Mouse (Mus musculus) midbrain, embryonic 13.5 days (tissue): Measurements from ENCODE around the gene Ncstn. TPM values are rescaled to one million over a fixed set of nuclear protein-coding genes. Genes with fewer than 3 reads are reported as not detected.

Source experiments
- ATAC-seq: fragments of 200-750 bp; cut with Nextera tagmentation; 2 replicates; pipeline ENCODE4 v1.8.0; 2017; ENCODE audit warnings: mild to moderate bottlenecking, moderate TSS enrichment, moderate library complexity
- H3K27ac ChIP-seq: fragments of 300-500 bp; sonication (generic); 2 replicates; pipeline ENCODE4 v1.5.1; 2015; ENCODE audit warnings: inconsistent platforms, mild to moderate bottlenecking, moderate library complexity
- H3K27me3 ChIP-seq: fragments of 300-500 bp; sonication (generic); 2 replicates; pipeline ENCODE4 v1.6.1; 2015; ENCODE audit warnings: mild to moderate bottlenecking, inconsistent platforms
- H3K36me3 ChIP-seq: fragments of 300-500 bp; sonication (generic); 2 replicates; pipeline ENCODE4 v1.6.1; 2015; ENCODE audit warnings: mild to moderate bottlenecking, inconsistent platforms
- H3K4me1 ChIP-seq: fragments of 300-500 bp; sonication (generic); replicated peaks from 2 replicates; pipeline ENCODE4 v1.6.1; 2015; ENCODE audit warnings: inconsistent platforms
- H3K4me2 ChIP-seq: fragments of 300-500 bp; sonication (generic); replicated peaks from 2 replicates; pipeline ENCODE4 v1.6.1; 2015; ENCODE audit warnings: moderate library complexity, mild to moderate bottlenecking, inconsistent platforms
- H3K4me3 ChIP-seq: fragments of 300-500 bp; sonication (generic); replicated peaks from 2 replicates; pipeline ENCODE4 v1.5.1; 2015; ENCODE audit warnings: mild to moderate bottlenecking, inconsistent platforms
- H3K9ac ChIP-seq: fragments of 300-500 bp; sonication (generic); replicated peaks from 2 replicates; pipeline ENCODE4 v1.6.1; 2015; ENCODE audit warnings: mild to moderate bottlenecking, inconsistent platforms
- H3K9me3 ChIP-seq: fragments of 300-500 bp; sonication (generic); 2 replicates; pipeline ENCODE4 v1.6.1; 2016; ENCODE audit warnings: mild to moderate bottlenecking, inconsistent platforms
- WGBS: fragments of 180-500 bp; shearing (Covaris S2); methylation state at CpG from one replicate; pipeline ENCODE4 v1.1.7; 2015; 5-methylcytosine and 5-hydroxymethylcytosine counted together
- polyA plus RNA-seq: library from polyadenylated mRNA; unstranded; fragments of >200 nt; fragmentation: Nextera tagmentation; extraction: Ambion mirVana; gene quantifications from 2 replicates; pipeline ENCODE4 v1.2.1, GENCODE M21; 2015

Gene Ncstn
- polyA plus RNA-seq, 1 experiment from 2014 or later: 129 TPM

DNA sequence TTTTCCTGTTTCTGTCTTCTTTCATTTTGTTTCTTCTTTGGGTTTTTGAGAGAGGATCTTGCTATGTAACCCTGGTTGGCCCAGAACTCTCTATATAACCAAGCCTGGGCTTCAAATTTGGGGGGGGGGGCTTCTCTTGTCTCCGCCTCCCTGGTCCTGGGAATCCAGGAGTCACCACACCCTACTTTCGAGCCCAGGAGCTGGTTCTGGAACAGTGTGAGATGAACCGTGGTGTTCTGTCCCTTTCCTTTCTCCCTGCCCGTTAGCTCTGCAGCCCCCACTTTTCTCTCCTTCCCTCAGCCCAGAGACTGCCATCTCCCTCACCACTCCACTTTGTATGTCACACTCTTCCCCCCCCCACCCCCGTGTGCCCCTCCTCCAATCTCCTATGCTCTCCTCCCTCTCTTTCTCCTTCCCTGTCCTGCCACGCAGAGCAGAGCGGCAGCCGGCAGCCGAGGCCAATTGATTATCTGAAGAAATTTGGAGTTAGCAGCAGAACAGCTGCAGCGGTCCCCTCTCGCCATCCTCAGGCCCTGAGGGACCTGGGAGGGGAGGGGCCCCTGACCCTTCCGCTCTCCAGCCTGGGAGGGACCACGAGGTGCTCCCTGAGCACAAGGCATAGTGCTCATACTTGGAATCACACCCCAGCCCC, 33.3 kb downstream of the Ncstn start:
- Histone ChIP-seq H3K27ac (peak overlapping the region; percentile 87), H3K4me2 (peak overlapping the region; percentile 36), H3K9ac (peak overlapping the region; percentile 47), H3K4me1 (peaks cover 44% of the 10 kb centered on the region), H3K36me3 (no peaks in the 10 kb centered on the region), H3K4me3 (no peak overlapping the region), H3K9me3 (no peaks in the 10 kb centered on the region), H3K27me3 (0 out of 2 replicates have a peak, but pooled peaks cover 5% of the 10 kb centered on the region)
- 13% methylated on average over 13 of the region's 13 CpGs for WGBS
- peak; percentile 70 for ATAC-seq

GRCm38 (mm10) chr1:172048241-172048734, 34.3 kb downstream of the Ncstn start:
- WGBS: 8% methylated on average over 6 of the region's 6 CpGs
- Histone ChIP-seq H3K9me3 (no peaks in the 10 kb centered on the region), H3K27ac (peak overlapping the region; percentile 87), H3K4me3 (0 out of 2 replicates have a peak overlapping the region, but pooled peaks have one; percentile 12), H3K27me3 (0 out of 2 replicates have a peak, but pooled peaks cover 5% of the 10 kb centered on the region), H3K4me2 (peak overlapping the region; percentile 24), H3K9ac (peak overlapping the region; percentile 47), H3K4me1 (peaks cover 35% of the 10 kb centered on the region), H3K36me3 (no peaks in the 10 kb centered on the region)
- ATAC-seq: peak; percentile 85

GRCm38 (mm10) chr1:172046938-172047337, 35.7 kb downstream of the Ncstn start:
- peaks cover 28% of the 10 kb centered on the region for H3K4me1 ChIP-seq
- 0 out of 2 replicates have a peak overlapping the region, but pooled peaks have one; percentile 19 for H3K9ac ChIP-seq
- no peak overlapping the region for H3K4me3 ChIP-seq
- peak overlapping the region; percentile 87; the same call in 1 of the 2 replicates for H3K27ac ChIP-seq
- 9% methylated on average over 5 of the region's 5 CpGs for WGBS
- H3K27me3 ChIP-seq: 0 out of 2 replicates have a peak, but pooled peaks cover 5% of the 10 kb centered on the region
- H3K36me3 ChIP-seq: no peaks in the 10 kb centered on the region
- peak; percentile 22 for ATAC-seq
- H3K4me2 ChIP-seq: no peak overlapping the region
- no peaks in the 10 kb centered on the region for H3K9me3 ChIP-seq

DNA sequence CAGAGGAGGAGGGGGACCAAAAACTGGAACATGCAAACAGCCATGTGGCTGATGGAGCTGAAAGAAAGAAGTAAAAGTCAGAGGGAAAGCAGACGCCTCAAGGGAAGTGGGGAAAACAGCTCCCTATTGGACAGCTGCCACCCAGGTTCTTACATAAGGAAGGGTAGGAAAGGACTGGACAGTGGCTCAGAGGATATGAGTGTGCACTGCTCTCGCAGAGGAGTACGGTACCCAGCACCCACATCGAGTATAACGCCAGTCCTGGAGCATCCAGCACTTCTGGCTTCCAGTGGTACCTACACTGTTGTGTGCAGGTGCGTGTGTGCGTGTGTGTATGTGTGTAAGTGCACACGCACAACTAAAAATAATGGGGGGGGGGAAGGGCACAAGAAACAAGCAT, 36.2 kb downstream of the Ncstn start:
- no peak overlapping the region for H3K4me2 ChIP-seq
- H3K4me1 ChIP-seq: peaks cover 28% of the 10 kb centered on the region
- H3K9me3 ChIP-seq: no peaks in the 10 kb centered on the region
- 0 out of 2 replicates have a peak, but pooled peaks cover 5% of the 10 kb centered on the region for H3K27me3 ChIP-seq
- ATAC-seq: no peak
- H3K4me3 ChIP-seq: no peak overlapping the region
- H3K9ac ChIP-seq: 0 out of 2 replicates have a peak overlapping the region, but pooled peaks have one; percentile 19
- WGBS: 74% methylated on average over 8 of the region's 8 CpGs
- no peaks in the 10 kb centered on the region for H3K36me3 ChIP-seq
- H3K27ac ChIP-seq: no peak overlapping the region; the same call in 1 of the 2 replicates

- Histone ChIP-seq H3K27ac (no peak overlapping the region), H3K4me3 (no peak overlapping the region), H3K9me3 (no peaks in the 10 kb centered on the region), H3K27me3 (no peaks in the 10 kb centered on the region), H3K4me2 (no peak overlapping the region), H3K4me1 (peaks cover 31% of the 10 kb centered on the region), H3K36me3 (no peaks in the 10 kb centered on the region), H3K9ac (no peak overlapping the region)
- WGBS: 93% methylated on average over 2 of the region's 2 CpGs
- ATAC-seq: no peak
Observed at GRCm38 (mm10) chr1:172029914-172030313, 52.7 kb downstream of the Ncstn start.

- H3K36me3 ChIP-seq: peaks cover 2% of the 10 kb centered on the region; the same call in 1 of the 2 replicates
- H3K9me3 ChIP-seq: no peaks in the 10 kb centered on the region
- 27% methylated on average over 21 of the region's 21 CpGs for WGBS
- peak within 1 kb of the TSS; percentile 97 for H3K9ac ChIP-seq
- H3K27ac ChIP-seq: peak within 1 kb of the TSS; percentile 97
- no peak for ATAC-seq
- H3K27me3 ChIP-seq: no peaks in the 10 kb centered on the region
- H3K4me1 ChIP-seq: peaks cover 44% of the 10 kb centered on the region
- peak within 1 kb of the TSS; percentile 88 for H3K4me3 ChIP-seq
- H3K4me2 ChIP-seq: peak within 1 kb of the TSS; percentile 87
Observed at GRCm38 (mm10) chr1:172028394-172029275, 54.0 kb downstream of the Ncstn start, which contains the start of gene Vangl2. Vangl2 (minus strand) TSS chr1:172028444.

- Histone ChIP-seq H3K27me3 (no peaks in the 10 kb centered on the region), H3K4me1 (peaks cover 51% of the 10 kb centered on the region), H3K4me2 (peak overlapping the region; percentile 87), H3K36me3 (peaks cover 5% of the 10 kb centered on the region; the same call in 1 of the 2 replicates), H3K9me3 (no peaks in the 10 kb centered on the region), H3K4me3 (peak overlapping the region; percentile 88), H3K27ac (peak overlapping the region; percentile 97), H3K9ac (peak overlapping the region; percentile 97)
- ATAC-seq: no peak; the same call in 1 of the 2 replicates
- WGBS: 3% methylated on average over 10 of the region's 10 CpGs
Observed at GRCm38 (mm10) chr1:172027809-172028102, 54.8 kb downstream of the Ncstn start.

- WGBS: under 1% methylated on average over 53 of the region's 54 CpGs
- peak overlapping the region; percentile 88 for H3K4me3 ChIP-seq
- H3K9ac ChIP-seq: peak overlapping the region; percentile 97
- peaks cover 5% of the 10 kb centered on the region; the same call in 1 of the 2 replicates for H3K36me3 ChIP-seq
- ATAC-seq: peak; percentile 89
- no peaks in the 10 kb centered on the region for H3K9me3 ChIP-seq
- peak overlapping the region; percentile 87 for H3K4me2 ChIP-seq
- peak overlapping the region; percentile 97 for H3K27ac ChIP-seq
- H3K27me3 ChIP-seq: no peaks in the 10 kb centered on the region
- peaks cover 57% of the 10 kb centered on the region for H3K4me1 ChIP-seq
Observed at GRCm38 (mm10) chr1:172027010-172027808, 55.4 kb downstream of the Ncstn start.

DNA sequence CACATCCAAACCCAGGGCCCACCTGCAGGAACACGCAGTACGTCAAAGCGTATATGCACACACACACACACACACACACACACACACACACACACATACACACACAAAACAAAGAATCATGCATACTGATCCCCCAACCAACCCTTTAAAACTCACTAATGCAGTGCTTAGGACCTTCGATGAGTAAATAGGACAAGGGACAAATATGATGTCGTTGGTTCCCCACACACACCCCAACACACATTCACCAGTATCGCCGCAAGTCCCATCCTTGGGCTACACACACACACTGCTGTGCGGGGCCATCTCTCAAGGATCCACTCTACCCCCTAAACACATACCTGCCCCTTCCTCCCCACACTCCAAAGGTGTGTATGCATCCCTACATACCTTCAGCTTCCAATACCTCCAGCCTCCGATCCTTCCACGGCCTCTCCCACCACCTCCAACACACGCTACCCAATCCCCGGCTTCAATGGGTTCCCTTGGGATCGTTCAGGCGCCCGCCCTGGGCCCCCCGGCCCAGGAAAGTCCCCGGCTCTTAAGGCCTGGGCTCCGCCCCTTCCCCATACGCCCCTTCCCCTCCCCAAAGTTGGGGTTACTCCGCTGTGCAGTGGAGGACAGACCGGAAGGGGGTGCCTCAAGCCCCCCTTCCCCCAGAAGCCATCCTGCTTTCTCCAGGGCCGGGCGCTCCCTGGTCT, 56.2 kb downstream of the Ncstn start:
- peak overlapping the region; percentile 88 for H3K4me3 ChIP-seq
- WGBS: 3% methylated on average over 23 of the region's 23 CpGs
- ATAC-seq: peak; percentile 71
- H3K4me2 ChIP-seq: peak overlapping the region; percentile 87
- H3K4me1 ChIP-seq: peaks cover 65% of the 10 kb centered on the region
- H3K27me3 ChIP-seq: no peaks in the 10 kb centered on the region
- peaks cover 9% of the 10 kb centered on the region for H3K36me3 ChIP-seq
- H3K9me3 ChIP-seq: no peaks in the 10 kb centered on the region
- peak overlapping the region; percentile 97 for H3K9ac ChIP-seq
- H3K27ac ChIP-seq: peak overlapping the region; percentile 97

- Histone ChIP-seq H3K36me3 (peaks cover 9% of the 10 kb centered on the region), H3K9ac (peak overlapping the region; percentile 97), H3K27me3 (no peaks in the 10 kb centered on the region), H3K9me3 (no peaks in the 10 kb centered on the region), H3K27ac (peak overlapping the region; percentile 97), H3K4me3 (peak overlapping the region; percentile 88), H3K4me1 (peaks cover 74% of the 10 kb centered on the region), H3K4me2 (peak overlapping the region; percentile 87)
- ATAC-seq: no peak
- 6% methylated on average over 8 of the region's 8 CpGs for WGBS
Observed at GRCm38 (mm10) chr1:172025201-172025904, 57.2 kb downstream of the Ncstn start.
